9 mouse cellular contexts compared by ENCODE assay signal in the genomic region with DNA sequence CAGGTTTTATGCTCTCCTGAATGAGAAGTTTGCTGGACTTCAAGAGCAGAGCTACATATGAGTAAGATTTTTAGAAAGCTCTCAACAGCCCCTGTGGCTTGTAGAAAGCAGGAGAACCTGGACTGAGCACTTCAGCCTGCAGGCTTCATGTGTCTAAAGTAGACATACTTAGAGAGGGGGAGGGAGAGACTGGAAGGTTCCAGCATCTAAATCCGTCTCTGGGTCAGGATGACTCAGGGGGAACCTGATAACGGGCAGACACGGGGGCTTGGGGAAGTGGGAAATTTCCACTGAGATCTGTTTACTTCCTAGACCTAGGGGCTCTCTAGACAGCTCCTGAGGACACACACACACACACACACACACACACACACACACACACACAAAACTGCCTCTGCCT. TPM values are rescaled to one million over a fixed set of nuclear protein-coding genes. Genes with fewer than 3 reads are reported as not detected.
DNase-seq lines count a peak whose midpoint lies in the region; ATAC-seq lines count a peak whose summit lies in the region.
"Had no signal": no experiment of that assay in that cellular context is flagged by ENCODE, and none has a peak within 500 bp of the region (broad histone marks: within the 10 kb centered on the region; RNA-seq: fewer than 3 reads in every experiment).

No protein-coding gene starts in this region.

- ATAC-seq in hindbrain, embryonic 12.5 days (ENCODE audit: low FRiP score): no peak
- ATAC-seq in embryonic facial prominence, embryonic 15.5 days (ENCODE audit: insufficient number of reproducible peaks, low FRiP score, low TSS enrichment, low read depth): no peak
- no peak for ATAC-seq in hindbrain, embryonic 15.5 days (ENCODE audit: low FRiP score, low read depth)

- WGBS in hindbrain, embryonic 12.5 days: 33% methylated on average over 3 of the region's 3 CpGs
- WGBS in hindbrain, embryonic 10.5 days: 49% methylated on average over 3 of the region's 3 CpGs
- WGBS in embryonic facial prominence, embryonic 15.5 days: 18% methylated on average over 3 of the region's 3 CpGs
- WGBS in hindbrain, embryonic 15.5 days: 27% methylated on average over 3 of the region's 3 CpGs

- H3K4me2 ChIP-seq in hindbrain, embryonic 12.5 days (replicated peaks): no peak overlapping the region
- H3K4me2 ChIP-seq in embryonic facial prominence, embryonic 15.5 days (replicated peaks): 0 out of 2 replicates have a peak overlapping the region, but pooled peaks have one; percentile 8
- no peak overlapping the region for H3K4me2 ChIP-seq in hindbrain, embryonic 15.5 days

- peak overlapping the region; percentile 24; the same call in 1 of the 2 replicates for H3K27ac ChIP-seq in hindbrain, embryonic 12.5 days
- no peak overlapping the region for H3K27ac ChIP-seq in hindbrain, embryonic 10.5 days
- H3K27ac ChIP-seq in embryonic facial prominence, embryonic 15.5 days (replicated peaks): peak overlapping the region; percentile 87
- peak overlapping the region; percentile 80 for H3K27ac ChIP-seq in hindbrain, embryonic 15.5 days (replicated peaks)

- no peaks in the 10 kb centered on the region for H3K36me3 ChIP-seq in hindbrain, embryonic 12.5 days
- no peaks in the 10 kb centered on the region for H3K36me3 ChIP-seq in hindbrain, embryonic 10.5 days
- H3K36me3 ChIP-seq in embryonic facial prominence, embryonic 15.5 days: peaks cover 4% of the 10 kb centered on the region; the same call in 1 of the 2 replicates
- no peaks in the 10 kb centered on the region for H3K36me3 ChIP-seq in hindbrain, embryonic 15.5 days

- H3K4me1 ChIP-seq in hindbrain, embryonic 12.5 days: peaks cover 26% of the 10 kb centered on the region
- peaks cover 25% of the 10 kb centered on the region for H3K4me1 ChIP-seq in hindbrain, embryonic 10.5 days (replicated peaks)
- H3K4me1 ChIP-seq in embryonic facial prominence, embryonic 15.5 days: peaks cover 20% of the 10 kb centered on the region
- peaks cover 19% of the 10 kb centered on the region for H3K4me1 ChIP-seq in hindbrain, embryonic 15.5 days (replicated peaks)

- DNase-seq in hindbrain, embryonic 10.5 days (ENCODE audit: low spot score): no peak
- DNase-seq in 416B (ENCODE audit: low read depth): peak; percentile 14
- DNase-seq in testis, postnatal 14 days (ENCODE audit: low spot score): no peak
- DNase-seq in urinary bladder, postnatal 14 days (ENCODE audit: low spot score): no peak
- no peak for DNase-seq in spleen, adult 12 weeks (ENCODE audit: low spot score)

- no peak overlapping the region for H3K9ac ChIP-seq in hindbrain, embryonic 12.5 days
- no peak overlapping the region for H3K9ac ChIP-seq in embryonic facial prominence, embryonic 15.5 days
- no peak overlapping the region for H3K9ac ChIP-seq in hindbrain, embryonic 15.5 days

- no peak overlapping the region for H3K4me3 ChIP-seq in hindbrain, embryonic 12.5 days
- no peak overlapping the region for H3K4me3 ChIP-seq in hindbrain, embryonic 10.5 days
- no peak overlapping the region for H3K4me3 ChIP-seq in embryonic facial prominence, embryonic 15.5 days (replicated peaks)
- H3K4me3 ChIP-seq in hindbrain, embryonic 15.5 days: no peak overlapping the region

- H3K27me3 ChIP-seq in hindbrain, embryonic 12.5 days: peaks cover 28% of the 10 kb centered on the region
- H3K27me3 ChIP-seq in hindbrain, embryonic 10.5 days (ENCODE audit: insufficient read depth, poor library complexity, severe bottlenecking): peaks cover 56% of the 10 kb centered on the region
- no peaks in the 10 kb centered on the region for H3K27me3 ChIP-seq in embryonic facial prominence, embryonic 15.5 days
- no peaks in the 10 kb centered on the region for H3K27me3 ChIP-seq in hindbrain, embryonic 15.5 days

- H3K9me3 ChIP-seq in hindbrain, embryonic 12.5 days (replicated peaks): no peaks in the 10 kb centered on the region
- H3K9me3 ChIP-seq in hindbrain, embryonic 10.5 days: no peaks in the 10 kb centered on the region
- no peaks in the 10 kb centered on the region for H3K9me3 ChIP-seq in embryonic facial prominence, embryonic 15.5 days (replicated peaks)
- H3K9me3 ChIP-seq in hindbrain, embryonic 15.5 days: no peaks in the 10 kb centered on the region

RNA-seq across cellular contexts. Expression of a gene that starts 1.1 kb away (rescaled TPM):
- 34.2 and 39.1 TPM in 2 replicates for polyA plus RNA-seq in hindbrain, embryonic 12.5 days (2016; fragmentation: Nextera tagmentation; extraction: Ambion mirVana)
- 10.0 and 16.1 TPM in 2 replicates for polyA plus RNA-seq in hindbrain, embryonic 10.5 days (2016; fragmentation: Nextera tagmentation; extraction: Ambion mirVana)
- 79.3 and 98.2 TPM in 2 replicates for polyA plus RNA-seq in embryonic facial prominence, embryonic 15.5 days (2015; fragmentation: Nextera tagmentation; extraction: Ambion mirVana)
- polyA plus RNA-seq in hindbrain, embryonic 15.5 days (2015; fragmentation: Nextera tagmentation; extraction: Ambion mirVana): 235 and 267 TPM in 2 replicates

RNA-seq across cellular contexts. Expression of a gene that starts 3.2 kb away (rescaled TPM):
- not detected in 2 replicates for polyA plus RNA-seq in hindbrain, embryonic 12.5 days (2016; fragmentation: Nextera tagmentation; extraction: Ambion mirVana)
- not detected in 2 replicates for polyA plus RNA-seq in hindbrain, embryonic 10.5 days (2016; fragmentation: Nextera tagmentation; extraction: Ambion mirVana)
- polyA plus RNA-seq in embryonic facial prominence, embryonic 15.5 days (2015; fragmentation: Nextera tagmentation; extraction: Ambion mirVana): not detected in 2 replicates
- not detected in 2 replicates for polyA plus RNA-seq in hindbrain, embryonic 15.5 days (2015; fragmentation: Nextera tagmentation; extraction: Ambion mirVana)
- polyA plus RNA-seq: thymus, adult 2 months had no signal

RNA-seq across cellular contexts. Expression of a gene that starts 7.5 kb away (rescaled TPM):
- not detected in 2 replicates for polyA plus RNA-seq in hindbrain, embryonic 12.5 days (2016; fragmentation: Nextera tagmentation; extraction: Ambion mirVana)
- not detected in 2 replicates for polyA plus RNA-seq in hindbrain, embryonic 10.5 days (2016; fragmentation: Nextera tagmentation; extraction: Ambion mirVana)
- not detected in 2 replicates for polyA plus RNA-seq in embryonic facial prominence, embryonic 15.5 days (2015; fragmentation: Nextera tagmentation; extraction: Ambion mirVana)
- not detected in 2 replicates for polyA plus RNA-seq in hindbrain, embryonic 15.5 days (2015; fragmentation: Nextera tagmentation; extraction: Ambion mirVana)
- polyA plus RNA-seq: thymus, adult 2 months had no signal

RNA-seq across cellular contexts. Expression of a gene that starts 22.3 kb away (rescaled TPM):
- polyA plus RNA-seq in hindbrain, embryonic 12.5 days (2016; fragmentation: Nextera tagmentation; extraction: Ambion mirVana): 0.89 and 1.4 TPM in 2 replicates
- 0.46 and 0.99 TPM in 2 replicates for polyA plus RNA-seq in hindbrain, embryonic 10.5 days (2016; fragmentation: Nextera tagmentation; extraction: Ambion mirVana)
- 5.5 and 8.1 TPM in 2 replicates for polyA plus RNA-seq in embryonic facial prominence, embryonic 15.5 days (2015; fragmentation: Nextera tagmentation; extraction: Ambion mirVana)
- 2.0 and 2.1 TPM in 2 replicates for polyA plus RNA-seq in hindbrain, embryonic 15.5 days (2015; fragmentation: Nextera tagmentation; extraction: Ambion mirVana)

RNA-seq across cellular contexts. Expression of a gene that starts 30.4 kb away (rescaled TPM):
- polyA plus RNA-seq in hindbrain, embryonic 12.5 days (2016; fragmentation: Nextera tagmentation; extraction: Ambion mirVana): 61.8 and 62.9 TPM in 2 replicates
- 42.6 and 48.1 TPM in 2 replicates for polyA plus RNA-seq in hindbrain, embryonic 10.5 days (2016; fragmentation: Nextera tagmentation; extraction: Ambion mirVana)
- 44.1 and 50.7 TPM in 2 replicates for polyA plus RNA-seq in embryonic facial prominence, embryonic 15.5 days (2015; fragmentation: Nextera tagmentation; extraction: Ambion mirVana)
- polyA plus RNA-seq in hindbrain, embryonic 15.5 days (2015; fragmentation: Nextera tagmentation; extraction: Ambion mirVana): 75.2 and 82.7 TPM in 2 replicates
